Mouse (Mus musculus): ENCODE results near the gene Creg2. TPM values are rescaled to one million over a fixed set of nuclear protein-coding genes. Genes with fewer than 3 reads are reported as not detected.

Creg2 gene
- total and polyA plus RNA-seq, 2 experiments from 2014 or later = 6.9 to 13.1 TPM

GRCm38 (mm10) chr1:39581215-39581614, 70.1 kb downstream of the Creg2 start:
- no peak for TF ChIP-seq CTCF (IDR thresholded peaks at IDR 0.05; ENCODE audit: low read depth)
- Histone ChIP-seq H3K27me3 (ENCODE audit: insufficient read depth, low read length) (no peaks in the 10 kb centered on the region), H3K27ac (ENCODE audit: low read depth, low read length) (no peak overlapping the region), H3K9me3 (ENCODE audit: low read length) (no peaks in the 10 kb centered on the region), H3K36me3 (ENCODE audit: insufficient read depth) (no peaks in the 10 kb centered on the region), H3K9ac (no peak overlapping the region), H3K4me2 (ENCODE audit: low read depth) (no peak overlapping the region), H3K4me1 (ENCODE audit: insufficient read depth) (no peaks in the 10 kb centered on the region), H3K4me3 (ENCODE audit: low read depth, low read length) (no peak overlapping the region)
- no peak for DNase-seq
- WGBS = 78% methylated on average over 2 of the region's 3 CpGs
- no peak for ATAC-seq

GRCm38 (mm10) chr1:39579139-39579538, 72.1 kb downstream of the Creg2 start:
- H3K4me1 ChIP-seq (ENCODE audit: insufficient read depth) = peaks cover 9% of the 10 kb centered on the region
- H3K9me3 ChIP-seq (ENCODE audit: low read length) = no peaks in the 10 kb centered on the region
- no peak for ATAC-seq
- no peaks in the 10 kb centered on the region for H3K27me3 ChIP-seq (ENCODE audit: insufficient read depth, low read length)
- no peak for DNase-seq
- no peak overlapping the region for H3K9ac ChIP-seq
- no peak for TF ChIP-seq CTCF (IDR thresholded peaks at IDR 0.05; ENCODE audit: low read depth)
- no peak overlapping the region for H3K4me2 ChIP-seq (ENCODE audit: low read depth)
- no peaks in the 10 kb centered on the region for H3K36me3 ChIP-seq (ENCODE audit: insufficient read depth)
- no peak overlapping the region for H3K27ac ChIP-seq (ENCODE audit: low read depth, low read length)
- H3K4me3 ChIP-seq (ENCODE audit: low read depth, low read length) = no peak overlapping the region
- WGBS = 87% methylated on average over 6 of the region's 6 CpGs

- DNase-seq (no peak), ATAC-seq (no peak)
- 87% methylated on average over 5 of the region's 5 CpGs for WGBS
- peaks cover 9% of the 10 kb centered on the region for H3K4me1 ChIP-seq (ENCODE audit: insufficient read depth)
- H3K27me3 ChIP-seq (ENCODE audit: insufficient read depth, low read length) = no peaks in the 10 kb centered on the region
- no peaks in the 10 kb centered on the region for H3K36me3 ChIP-seq (ENCODE audit: insufficient read depth)
- no peak overlapping the region for H3K9ac ChIP-seq
- no peak overlapping the region for H3K4me3 ChIP-seq (ENCODE audit: low read depth, low read length)
- TF ChIP-seq CTCF (IDR thresholded peaks at IDR 0.05; ENCODE audit: low read depth) = no peak
- no peak overlapping the region for H3K27ac ChIP-seq (ENCODE audit: low read depth, low read length)
- no peak overlapping the region for H3K4me2 ChIP-seq (ENCODE audit: low read depth)
- no peaks in the 10 kb centered on the region for H3K9me3 ChIP-seq (ENCODE audit: low read length)
Measured at GRCm38 (mm10) chr1:39578446-39578845, 72.8 kb downstream of the Creg2 start.

- H3K4me3 ChIP-seq (ENCODE audit: low read depth, low read length) = peak within 1 kb of the TSS; percentile 88
- peak; percentile 97 for ATAC-seq
- peak; percentile 96 for DNase-seq
- no peaks in the 10 kb centered on the region for H3K27me3 ChIP-seq (ENCODE audit: insufficient read depth, low read length)
- peak within 1 kb of the TSS; percentile 99 for H3K27ac ChIP-seq (ENCODE audit: low read depth, low read length)
- no peak for TF ChIP-seq CTCF (IDR thresholded peaks at IDR 0.05; ENCODE audit: low read depth)
- H3K9me3 ChIP-seq (ENCODE audit: low read length) = no peaks in the 10 kb centered on the region
- peaks cover 9% of the 10 kb centered on the region for H3K4me1 ChIP-seq (ENCODE audit: insufficient read depth)
- peak within 1 kb of the TSS; percentile 89 for H3K9ac ChIP-seq
- H3K36me3 ChIP-seq (ENCODE audit: insufficient read depth) = no peaks in the 10 kb centered on the region
- peak within 1 kb of the TSS; percentile 78 for H3K4me2 ChIP-seq (ENCODE audit: low read depth)
- WGBS = 2% methylated on average over 42 of the region's 49 CpGs
Measured at GRCm38 (mm10) chr1:39577253-39577705, 74.0 kb downstream of the Creg2 start, which contains the start of gene Rnf149. Gene Rnf149, minus strand, starts transcription at chr1:39577405.

GRCm38 (mm10) chr1:39576431-39577243, 74.6 kb downstream of the Creg2 start:
- H3K27ac ChIP-seq (ENCODE audit: low read depth, low read length) = peak overlapping the region; percentile 99
- DNase-seq = peak; percentile 77
- H3K4me3 ChIP-seq (ENCODE audit: low read depth, low read length) = peak overlapping the region; percentile 88
- H3K9me3 ChIP-seq (ENCODE audit: low read length) = no peaks in the 10 kb centered on the region
- ATAC-seq = peak; percentile 86
- H3K9ac ChIP-seq = peak overlapping the region; percentile 89
- H3K36me3 ChIP-seq (ENCODE audit: insufficient read depth) = no peaks in the 10 kb centered on the region
- no peaks in the 10 kb centered on the region for H3K27me3 ChIP-seq (ENCODE audit: insufficient read depth, low read length)
- WGBS = under 1% methylated on average over 85 of the region's 88 CpGs
- peaks cover 9% of the 10 kb centered on the region for H3K4me1 ChIP-seq (ENCODE audit: insufficient read depth)
- TF ChIP-seq CTCF (IDR thresholded peaks at IDR 0.05; ENCODE audit: low read depth) = peak; percentile 22
- H3K4me2 ChIP-seq (ENCODE audit: low read depth) = peak overlapping the region; percentile 78

- Histone ChIP-seq H3K9me3 (ENCODE audit: low read length) (no peaks in the 10 kb centered on the region), H3K4me3 (ENCODE audit: low read depth, low read length) (peak overlapping the region; percentile 88), H3K9ac (peak overlapping the region; percentile 89), H3K27ac (ENCODE audit: low read depth, low read length) (0 out of 2 replicates have a peak overlapping the region, but pooled peaks have one; percentile 99), H3K4me2 (ENCODE audit: low read depth) (peak overlapping the region; percentile 78), H3K36me3 (ENCODE audit: insufficient read depth) (no peaks in the 10 kb centered on the region), H3K4me1 (ENCODE audit: insufficient read depth) (peaks cover 9% of the 10 kb centered on the region), H3K27me3 (ENCODE audit: insufficient read depth, low read length) (no peaks in the 10 kb centered on the region)
- 19% methylated on average over 8 of the region's 8 CpGs for WGBS
- no peak for ATAC-seq
- peak; percentile 2 for DNase-seq
- TF ChIP-seq CTCF (IDR thresholded peaks at IDR 0.05; ENCODE audit: low read depth) = no peak
Measured at GRCm38 (mm10) chr1:39575778-39576375, 75.4 kb downstream of the Creg2 start.

GRCm38 (mm10) chr1:39573890-39574289, 77.4 kb downstream of the Creg2 start:
- peaks cover 9% of the 10 kb centered on the region for H3K4me1 ChIP-seq (ENCODE audit: insufficient read depth)
- TF ChIP-seq CTCF (IDR thresholded peaks at IDR 0.05; ENCODE audit: low read depth) = no peak
- WGBS = 94% methylated on average over 7 of the region's 7 CpGs
- ATAC-seq (no peak), DNase-seq (no peak)
- H3K9me3 ChIP-seq (ENCODE audit: low read length) = no peaks in the 10 kb centered on the region
- no peaks in the 10 kb centered on the region for H3K27me3 ChIP-seq (ENCODE audit: insufficient read depth, low read length)
- H3K4me2 ChIP-seq (ENCODE audit: low read depth) = no peak overlapping the region
- H3K9ac ChIP-seq = no peak overlapping the region
- H3K4me3 ChIP-seq (ENCODE audit: low read depth, low read length) = no peak overlapping the region
- H3K36me3 ChIP-seq (ENCODE audit: insufficient read depth) = no peaks in the 10 kb centered on the region
- H3K27ac ChIP-seq (ENCODE audit: low read depth, low read length) = no peak overlapping the region

Measured in forebrain, postnatal 0 days (tissue).